Mouse (Mus musculus): ENCODE measurements around the gene Adora2a. TPM values are rescaled to one million over a fixed set of nuclear protein-coding genes. Genes with fewer than 3 reads are reported as not detected.

Adora2a gene
- total and polyA plus RNA-seq, 3 experiments, result 0.04 TPM; not detected in 2

- no peaks in the 10 kb centered on the region for H3K4me1 ChIP-seq (ENCODE audit: control insufficient read depth in 1 of 2, insufficient read depth in 2 of 2, low read length in 2 of 2)
Observed at GRCm38 (mm10) chr10:75315756-75316155, 921 bp upstream of the Adora2a start.

GRCm38 (mm10) chr10:75316472-75316871 lies 205 bp upstream of the Adora2a start:
- no peak for DNase-seq (ENCODE audit: low read depth, low spot score)
- no peak overlapping the region for H3K9ac ChIP-seq (ENCODE audit: control insufficient read depth, low read depth, low read length, poor library complexity, severe bottlenecking)
- no peaks in the 10 kb centered on the region for H3K79me2 ChIP-seq (ENCODE audit: control insufficient read depth, insufficient read depth, low read length, poor library complexity)
- H3K27ac ChIP-seq (ENCODE audit: control insufficient read depth, low read depth, low read length), result no peak overlapping the region
- H3K4me3 ChIP-seq (ENCODE audit: control insufficient read depth in 1 of 2, insufficient read depth in 1 of 2, low read depth in 2 of 2, low read length in 2 of 2), result no peak overlapping the region
- no peaks in the 10 kb centered on the region for H3K4me1 ChIP-seq (ENCODE audit: control insufficient read depth in 1 of 2, insufficient read depth in 2 of 2, low read length in 2 of 2)
- TF ChIP-seq MYB (IDR thresholded peaks at IDR 0.05; ENCODE audit: low read depth, low read length), result no peak
- TF ChIP-seq GATA1 (IDR thresholded peaks at IDR 0.05; ENCODE audit: low read depth, low read length), result no peak
- TF ChIP-seq SIN3A (IDR thresholded peaks at IDR 0.05; ENCODE audit: low read length), result no peak
- TF ChIP-seq ZMIZ1 (IDR thresholded peaks at IDR 0.05; ENCODE audit: low read depth, low read length), result no peak
- TF ChIP-seq POLR2AphosphoS2 (IDR thresholded peaks at IDR 0.05; ENCODE audit: low read length), result no peak
- TF ChIP-seq JUND (IDR thresholded peaks at IDR 0.05; ENCODE audit: low read depth, low read length), result no peak
- TF ChIP-seq MAX (IDR thresholded peaks at IDR 0.05; ENCODE audit: low read length), result no peak
- TF ChIP-seq TBP (IDR thresholded peaks at IDR 0.05; ENCODE audit: low read depth, low read length), result no peak
- TF ChIP-seq SMC3 (IDR thresholded peaks at IDR 0.05; ENCODE audit: low read depth, low read length), result no peak
- TF ChIP-seq CHD1 (IDR thresholded peaks at IDR 0.05; ENCODE audit: low read depth, low read length), result no peak
- TF ChIP-seq POLR2AphosphoS5 (IDR thresholded peaks at IDR 0.05; ENCODE audit: borderline replicate concordance, low read depth, low read length), result no peak
- no peak for TF ChIP-seq USF2 (IDR thresholded peaks at IDR 0.05; ENCODE audit: borderline replicate concordance in 1 of 2, insufficient read depth in 1 of 2, low read depth in 1 of 2, low read length in 2 of 2)
- TF ChIP-seq CHD2 (IDR thresholded peaks at IDR 0.05; ENCODE audit: low read length), result no peak
- TF ChIP-seq MAZ (IDR thresholded peaks at IDR 0.05; ENCODE audit: low read depth, low read length), result no peak
- no peak for TF ChIP-seq ETS1 (IDR thresholded peaks at IDR 0.05; ENCODE audit: low read depth, low read length)
- TF ChIP-seq KAT2A (conservative IDR thresholded peaks at IDR 0.05; ENCODE audit: low read depth, low read length), result no peak
- no peaks in the 10 kb centered on the region for H3K9me3 ChIP-seq (replicated peaks; ENCODE audit: insufficient read depth, low read length)
- H3K36me3 ChIP-seq (ENCODE audit: control insufficient read depth in 1 of 2, insufficient read depth in 2 of 2, low read length in 2 of 2), result no peaks in the 10 kb centered on the region
- H3K27me3 ChIP-seq (ENCODE audit: control insufficient read depth in 1 of 2, insufficient read depth in 2 of 2, low read length in 2 of 2), result no peaks in the 10 kb centered on the region

More at GRCm38 (mm10) chr10:75315756-75316155, 921 bp upstream of the Adora2a start:
- TF ChIP-seq ZKSCAN1 (IDR thresholded peaks at IDR 0.05; ENCODE audit: low read depth, low read length) (no peak), EP300 (IDR thresholded peaks at IDR 0.05; ENCODE audit: low read depth in 1 of 2, low read length in 2 of 2) (no peak), NELFE (IDR thresholded peaks at IDR 0.05; ENCODE audit: low read depth, low read length) (no peak), TBP (IDR thresholded peaks at IDR 0.05; ENCODE audit: low read depth, low read length) (no peak), MYC (IDR thresholded peaks at IDR 0.05; ENCODE audit: low read depth, low read length) (no peak), TCF12 (IDR thresholded peaks at IDR 0.05; ENCODE audit: low read depth, low read length) (no peak), GABPA (IDR thresholded peaks at IDR 0.05; ENCODE audit: low read depth, low read length) (no peak), NRF1 (IDR thresholded peaks at IDR 0.05; ENCODE audit: insufficient read depth, low read depth, low read length, poor library complexity, severe bottlenecking) (no peak), MXI1 (IDR thresholded peaks at IDR 0.05; ENCODE audit: low read depth, low read length) (no peak), MAFK (IDR thresholded peaks at IDR 0.05; ENCODE audit: borderline replicate concordance, low read depth, low read length) (no peak), ELF1 (IDR thresholded peaks at IDR 0.05; ENCODE audit: low read depth, low read length) (no peak)
- DNase-seq (ENCODE audit: low read depth, low spot score), result no peak
- H3K79me2 ChIP-seq (ENCODE audit: control insufficient read depth, insufficient read depth, low read length, poor library complexity), result no peaks in the 10 kb centered on the region
- no peak overlapping the region for H3K9ac ChIP-seq (ENCODE audit: control insufficient read depth, low read depth, low read length, poor library complexity, severe bottlenecking)
- no peaks in the 10 kb centered on the region for H3K36me3 ChIP-seq (ENCODE audit: control insufficient read depth in 1 of 2, insufficient read depth in 2 of 2, low read length in 2 of 2)
- H3K27ac ChIP-seq (ENCODE audit: control insufficient read depth, low read depth, low read length), result no peak overlapping the region
- H3K9me3 ChIP-seq (replicated peaks; ENCODE audit: insufficient read depth, low read length), result no peaks in the 10 kb centered on the region
- H3K4me3 ChIP-seq (ENCODE audit: control insufficient read depth in 1 of 2, insufficient read depth in 1 of 2, low read depth in 2 of 2, low read length in 2 of 2), result no peak overlapping the region
- H3K27me3 ChIP-seq (ENCODE audit: control insufficient read depth in 1 of 2, insufficient read depth in 2 of 2, low read length in 2 of 2), result no peaks in the 10 kb centered on the region
